Mouse (Mus musculus): Measurements from ENCODE around the gene Rpl36al.

DNA sequence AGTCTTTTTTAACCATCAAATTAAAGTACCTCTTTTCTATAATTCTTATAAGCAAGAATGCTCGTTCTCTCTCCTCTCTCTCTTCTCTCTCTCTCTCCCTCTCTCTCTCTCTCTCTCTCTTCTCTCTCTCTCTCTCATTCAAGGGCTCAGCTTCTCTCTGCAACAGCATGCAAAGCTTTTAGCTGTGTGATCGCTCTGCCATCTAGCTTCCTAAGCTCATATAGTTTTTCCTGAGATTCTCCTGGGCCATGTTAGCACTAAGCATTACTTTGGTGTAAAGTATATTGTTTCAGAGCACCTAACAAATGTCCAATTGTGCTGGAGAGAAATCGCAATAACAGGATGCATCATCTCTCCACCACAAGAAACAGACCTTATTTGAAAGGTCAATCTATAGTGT is 44.7 kb downstream of the Rpl36al start:
- no peak for TF ChIP-seq CTCF (IDR thresholded peaks at IDR 0.05; ENCODE audit: low read depth)
- no peak for TF ChIP-seq EP300 (optimal IDR thresholded peaks at IDR 0.05)

Data from stomach, postnatal 0 days (tissue).